Mouse (Mus musculus) forebrain, embryonic 14.5 days (tissue): ENCODE data around the gene Gnat1. TPM values are rescaled to one million over a fixed set of nuclear protein-coding genes. Genes with fewer than 3 reads are reported as not detected.

Experiments used
- ATAC-seq: fragments of 200-750 bp; cut with Nextera tagmentation; 2 replicates; pipeline ENCODE4 v1.8.0; 2017; ENCODE audit warnings: mild to moderate bottlenecking, moderate library complexity
- DNase-seq: peaks from one replicate; pipeline ENCODE4 v3.0.0-alpha.2; 2015; ENCODE audit warnings: low spot score
- H3K27ac ChIP-seq: fragments of 300-500 bp; sonication (generic); 2 replicates; pipeline ENCODE4 v1.5.1; 2014; ENCODE audit warnings: low read depth, mild to moderate bottlenecking, control low read depth, low read length, moderate library complexity
- H3K27me3 ChIP-seq: fragments of 300-500 bp; sonication (generic); replicated peaks from 2 replicates; pipeline ENCODE4 v1.6.1; 2014; ENCODE audit warnings: low read length, control low read depth, mixed read lengths; ENCODE audit not compliant: control insufficient read depth, insufficient read depth
- H3K36me3 ChIP-seq: fragments of 300-500 bp; sonication (generic); 2 replicates; pipeline ENCODE4 v1.6.1; 2014; ENCODE audit warnings: low read length, control low read depth; ENCODE audit not compliant: control insufficient read depth, insufficient read depth
- H3K4me1 ChIP-seq: fragments of 300-500 bp; sonication (generic); 2 replicates; pipeline ENCODE4 v1.6.1; 2014; ENCODE audit warnings: antibody characterized with exemption, low read length, control low read depth; ENCODE audit not compliant: control insufficient read depth, insufficient read depth
- H3K4me2 ChIP-seq: fragments of 300-500 bp; sonication (generic); 2 replicates; pipeline ENCODE4 v1.6.1; 2014; ENCODE audit warnings: mild to moderate bottlenecking, control low read depth, low read length
- H3K4me3 ChIP-seq: fragments of 300-500 bp; sonication (generic); 2 replicates; pipeline ENCODE4 v1.5.1; 2014; ENCODE audit warnings: low read depth, low read length, control low read depth
- H3K9ac ChIP-seq: fragments of 300-500 bp; sonication (generic); 2 replicates; pipeline ENCODE4 v1.6.1; 2014; ENCODE audit warnings: mild to moderate bottlenecking, low read length, control low read depth, moderate library complexity
- H3K9me3 ChIP-seq: fragments of 300-500 bp; sonication (generic); replicated peaks from 2 replicates; pipeline ENCODE4 v1.6.1; 2016; ENCODE audit warnings: low read length, control low read depth, mixed read lengths; ENCODE audit not compliant: control insufficient read depth
- WGBS: fragments of 180-500 bp; shearing (Covaris S2); extraction: QIAGEN DNeasy Blood & Tissue Kit; methylation state at CpG from one replicate; pipeline ENCODE4 v1.1.7; 2014; 5-methylcytosine and 5-hydroxymethylcytosine counted together
- polyA plus RNA-seq: library from polyadenylated mRNA; unstranded; fragments of >200 nt; fragmentation: Nextera tagmentation; extraction: Ambion mirVana; gene quantifications from 2 replicates; pipeline ENCODE4 v1.2.1, GENCODE M21; 2014

Gene Gnat1
- polyA plus RNA-seq, 1 experiment from 2014 or later, result 0.66 TPM

- no peak overlapping the region for H3K4me2 ChIP-seq
- no peaks in the 10 kb centered on the region for H3K9me3 ChIP-seq
- H3K27ac ChIP-seq, result peak overlapping the region; percentile 74
- 53% methylated on average over 7 of the region's 7 CpGs for WGBS
- no peaks in the 10 kb centered on the region for H3K27me3 ChIP-seq
- no peak for ATAC-seq
- H3K36me3 ChIP-seq, result no peaks in the 10 kb centered on the region
- H3K9ac ChIP-seq, result no peak overlapping the region
- DNase-seq, result no peak
- peaks cover 23% of the 10 kb centered on the region for H3K4me1 ChIP-seq
- H3K4me3 ChIP-seq, result no peak overlapping the region
Measured at GRCm38 (mm10) chr9:107650225-107650624, 29.3 kb downstream of the Gnat1 start.

GRCm38 (mm10) chr9:107648767-107649166, 30.7 kb downstream of the Gnat1 start:
- Histone ChIP-seq H3K27me3 (0 out of 2 replicates have a peak, but pooled peaks cover 2% of the 10 kb centered on the region), H3K4me3 (no peak overlapping the region), H3K9me3 (no peaks in the 10 kb centered on the region), H3K9ac (no peak overlapping the region), H3K36me3 (no peaks in the 10 kb centered on the region), H3K4me2 (no peak overlapping the region), H3K4me1 (peaks cover 28% of the 10 kb centered on the region), H3K27ac (no peak overlapping the region)
- 72% methylated on average over 3 of the region's 3 CpGs for WGBS
- ATAC-seq (no peak), DNase-seq (no peak)

GRCm38 (mm10) chr9:107646975-107647374, 32.5 kb downstream of the Gnat1 start:
- H3K27ac ChIP-seq, result no peak overlapping the region
- no peaks in the 10 kb centered on the region for H3K36me3 ChIP-seq
- 81% methylated on average over 6 of the region's 6 CpGs for WGBS
- peaks cover 28% of the 10 kb centered on the region for H3K4me1 ChIP-seq
- H3K9me3 ChIP-seq, result no peaks in the 10 kb centered on the region
- H3K27me3 ChIP-seq, result 0 out of 2 replicates have a peak, but pooled peaks cover 2% of the 10 kb centered on the region
- ATAC-seq, result no peak
- H3K9ac ChIP-seq, result no peak overlapping the region
- no peak overlapping the region for H3K4me3 ChIP-seq
- DNase-seq, result no peak
- H3K4me2 ChIP-seq, result no peak overlapping the region

- peak; percentile 81 for ATAC-seq
- Histone ChIP-seq H3K4me2 (no peak overlapping the region), H3K4me3 (no peak overlapping the region)
Measured at GRCm38 (mm10) chr9:107645577-107645976, 33.9 kb downstream of the Gnat1 start.

GRCm38 (mm10) chr9:107645153-107645510, 34.4 kb downstream of the Gnat1 start:
- no peak overlapping the region for H3K27ac ChIP-seq
- no peaks in the 10 kb centered on the region for H3K36me3 ChIP-seq
- peak overlapping the region; percentile 64; the same call in 1 of the 2 replicates for H3K9ac ChIP-seq
- no peak for ATAC-seq
- H3K4me2 ChIP-seq, result 0 out of 2 replicates have a peak overlapping the region, but pooled peaks have one; percentile 63
- DNase-seq, result no peak
- H3K4me1 ChIP-seq, result peaks cover 12% of the 10 kb centered on the region; the same call in 1 of the 2 replicates
- 0 out of 2 replicates have a peak, but pooled peaks cover 2% of the 10 kb centered on the region for H3K27me3 ChIP-seq
- no peak overlapping the region for H3K4me3 ChIP-seq
- no peaks in the 10 kb centered on the region for H3K9me3 ChIP-seq
- WGBS, result 64% methylated on average over 7 of the region's 7 CpGs

More at GRCm38 (mm10) chr9:107645577-107645976, 33.9 kb downstream of the Gnat1 start:
- peaks cover 16% of the 10 kb centered on the region for H3K4me1 ChIP-seq
- peak; percentile 91 for DNase-seq
- H3K27me3 ChIP-seq, result 0 out of 2 replicates have a peak, but pooled peaks cover 2% of the 10 kb centered on the region
- no peak overlapping the region for H3K27ac ChIP-seq
- no peak overlapping the region for H3K9ac ChIP-seq
- no peaks in the 10 kb centered on the region for H3K36me3 ChIP-seq
- 12% methylated on average over 5 of the region's 5 CpGs for WGBS
- H3K9me3 ChIP-seq, result no peaks in the 10 kb centered on the region

- WGBS, result 5% methylated on average over 35 of the region's 35 CpGs
- H3K4me2 ChIP-seq, result peak overlapping the region; percentile 63
- peak overlapping the region; percentile 61; the same call in 1 of the 2 replicates for H3K27ac ChIP-seq
- H3K9me3 ChIP-seq, result no peaks in the 10 kb centered on the region
- peak overlapping the region; percentile 31 for H3K4me3 ChIP-seq
- no peaks in the 10 kb centered on the region for H3K36me3 ChIP-seq
- H3K9ac ChIP-seq, result peak overlapping the region; percentile 64
- peak; percentile 84 for ATAC-seq
- 0 out of 2 replicates have a peak, but pooled peaks cover 2% of the 10 kb centered on the region for H3K27me3 ChIP-seq
- H3K4me1 ChIP-seq, result peaks cover 7% of the 10 kb centered on the region; the same call in 1 of the 2 replicates
- DNase-seq, result peak; percentile 95
Measured at GRCm38 (mm10) chr9:107644495-107645152, 34.9 kb downstream of the Gnat1 start.

GRCm38 (mm10) chr9:107643544-107644214, 35.8 kb downstream of the Gnat1 start:
- no peaks in the 10 kb centered on the region for H3K9me3 ChIP-seq
- H3K27me3 ChIP-seq, result 0 out of 2 replicates have a peak, but pooled peaks cover 2% of the 10 kb centered on the region
- ATAC-seq (no peak), DNase-seq (no peak)
- no peaks in the 10 kb centered on the region for H3K36me3 ChIP-seq
- H3K4me3 ChIP-seq, result no peak overlapping the region
- H3K27ac ChIP-seq, result no peak overlapping the region
- H3K9ac ChIP-seq, result no peak overlapping the region
- no peak overlapping the region for H3K4me2 ChIP-seq
- WGBS, result 94% methylated on average over 13 of the region's 13 CpGs
- peaks cover 5% of the 10 kb centered on the region; the same call in 1 of the 2 replicates for H3K4me1 ChIP-seq

- Histone ChIP-seq H3K4me2 (no peak overlapping the region), H3K9ac (0 out of 2 replicates have a peak overlapping the region, but pooled peaks have one; percentile 1), H3K27me3 (0 out of 2 replicates have a peak, but pooled peaks cover 2% of the 10 kb centered on the region), H3K27ac (no peak overlapping the region), H3K36me3 (no peaks in the 10 kb centered on the region), H3K4me3 (no peak overlapping the region), H3K4me1 (peaks cover 16% of the 10 kb centered on the region), H3K9me3 (no peaks in the 10 kb centered on the region)
- ATAC-seq (no peak), DNase-seq (no peak)
- whole genome bisulfite sequencing, result 11% methylated on average over 8 of the region's 8 CpGs
Measured at GRCm38 (mm10) chr9:107641666-107642065, 37.8 kb downstream of the Gnat1 start.
